Mouse (Mus musculus) frontal cortex, adult (tissue): Measurements from ENCODE around the gene Washc4.
A peak's percentile ranks its signal among the peaks of the same experiment; 100 is the strongest.
"Not testable (repeated sequence)": the region's sequence is repeated elsewhere in the genome, so short reads cannot be mapped to it uniquely, and the experiment has no call there.

Experiments
- ATAC-seq: cut with Nextera tagmentation; 2 replicates; pipeline ENCODE4 v1.9.2; 2017; ENCODE audit warnings: mild to moderate bottlenecking, moderate library complexity, mixed read lengths; ENCODE audit not compliant: low TSS enrichment

Washc4 gene

DNA sequence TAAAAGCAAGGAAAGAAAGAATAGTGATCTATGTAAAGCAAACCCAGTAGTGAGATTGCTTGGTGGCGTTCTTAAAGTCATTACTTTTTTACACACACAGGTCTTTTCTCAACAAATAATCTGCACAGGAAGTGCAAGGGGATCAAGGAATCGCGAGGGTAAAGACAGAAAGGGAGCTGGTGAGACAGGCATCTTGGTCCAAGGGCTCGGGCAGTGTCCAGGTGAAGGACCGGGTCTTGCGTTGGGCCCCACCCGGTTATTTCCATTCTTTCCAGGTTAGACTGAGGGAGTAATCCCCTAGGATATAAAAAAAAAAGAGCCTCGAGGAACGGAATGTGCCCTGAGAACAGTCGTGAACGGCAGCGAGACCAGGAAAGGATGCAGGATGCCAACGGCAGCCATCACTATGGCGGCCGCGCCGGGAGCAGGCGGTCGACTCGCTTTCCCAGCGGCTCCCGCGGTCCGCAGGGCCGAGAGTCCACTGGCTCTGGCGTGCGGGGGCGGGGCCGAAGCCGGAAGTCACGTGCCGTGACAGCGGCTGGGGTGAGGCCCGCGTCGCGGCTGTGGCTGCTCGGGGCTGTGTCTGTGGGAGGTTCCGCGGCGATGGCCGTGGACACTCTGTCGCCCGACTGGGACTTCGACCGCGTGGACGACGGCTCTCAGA is at the start of gene Washc4:
TSS of gene Washc4 (plus strand) at position 314 of the 664 bp plus-strand sequence.
- ATAC-seq: peak; percentile 95

DNA sequence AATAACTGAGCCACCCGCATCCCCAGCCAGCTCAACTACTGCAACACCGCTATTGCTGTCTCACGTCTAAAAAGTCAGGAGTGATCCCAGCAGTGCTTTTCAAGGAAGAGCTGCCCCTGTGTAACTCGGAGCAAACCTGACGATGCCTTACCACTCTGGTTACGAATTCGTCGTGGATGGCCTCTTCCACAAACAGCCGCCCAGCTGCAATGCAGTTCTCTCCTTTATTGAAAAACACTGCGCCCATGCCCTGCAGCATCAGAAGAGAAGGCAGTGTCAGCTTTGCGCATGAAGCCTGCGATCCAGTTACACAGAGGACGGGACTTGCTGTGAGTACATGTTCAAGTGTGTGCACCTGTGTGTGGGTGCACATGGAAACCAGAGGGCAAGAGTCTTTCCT is 46.2 kb upstream of the Washc4 start:
- no peak for ATAC-seq

DNA sequence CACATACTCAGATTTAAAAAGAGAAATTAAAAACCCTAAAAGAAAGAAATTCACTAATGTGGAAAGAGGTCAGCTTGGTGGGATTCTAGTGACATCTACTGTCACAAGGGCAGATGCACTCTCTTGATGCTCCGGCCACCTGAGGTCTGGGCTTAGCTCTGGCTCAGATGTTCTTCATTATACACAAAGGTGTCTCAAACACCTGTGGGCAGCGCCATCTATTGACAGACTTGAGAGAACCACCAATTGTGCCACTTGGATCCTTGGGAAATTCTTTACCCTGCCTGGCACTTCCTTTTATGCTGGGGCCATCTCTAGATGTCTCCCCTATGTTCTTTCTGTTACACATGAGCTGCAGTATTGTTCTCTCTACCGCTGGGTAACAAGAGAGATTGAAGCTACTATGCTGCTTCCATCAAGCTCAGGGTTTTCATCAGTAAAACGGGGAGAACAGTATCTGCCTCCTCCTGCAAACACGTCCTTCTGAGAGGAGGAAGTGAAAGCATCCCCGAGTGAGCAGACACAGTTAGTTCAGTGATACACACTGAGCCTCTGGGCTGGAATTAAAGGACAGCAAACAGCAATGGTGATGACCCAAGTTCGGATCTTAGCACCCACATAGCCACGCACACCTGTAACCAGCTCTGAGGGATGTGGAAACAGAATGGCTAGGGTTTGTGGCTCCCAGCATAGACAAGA is 34.4 kb upstream of the Washc4 start:
- ATAC-seq: peak; percentile 34; the same call in 1 of the 2 replicates

DNA sequence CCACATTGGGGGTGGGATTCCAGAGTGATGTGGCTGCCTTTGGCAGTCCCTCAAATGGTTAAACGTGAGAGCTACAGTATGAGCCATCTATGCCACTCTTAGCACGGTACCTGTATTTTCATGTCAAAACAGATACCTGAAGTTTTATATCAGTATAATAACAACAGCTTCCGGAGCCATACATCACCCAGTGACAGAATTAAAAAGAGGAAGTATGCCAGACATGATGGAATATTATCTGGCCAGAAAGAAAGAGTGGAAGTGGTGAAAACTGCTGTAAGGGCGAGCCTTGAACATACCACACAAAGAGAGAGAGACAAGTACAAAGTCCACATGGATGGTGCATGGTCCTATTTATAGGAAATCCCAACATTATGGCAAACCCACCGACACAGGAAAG is 32.2 kb upstream of the Washc4 start:
- ATAC-seq: no peak

DNA sequence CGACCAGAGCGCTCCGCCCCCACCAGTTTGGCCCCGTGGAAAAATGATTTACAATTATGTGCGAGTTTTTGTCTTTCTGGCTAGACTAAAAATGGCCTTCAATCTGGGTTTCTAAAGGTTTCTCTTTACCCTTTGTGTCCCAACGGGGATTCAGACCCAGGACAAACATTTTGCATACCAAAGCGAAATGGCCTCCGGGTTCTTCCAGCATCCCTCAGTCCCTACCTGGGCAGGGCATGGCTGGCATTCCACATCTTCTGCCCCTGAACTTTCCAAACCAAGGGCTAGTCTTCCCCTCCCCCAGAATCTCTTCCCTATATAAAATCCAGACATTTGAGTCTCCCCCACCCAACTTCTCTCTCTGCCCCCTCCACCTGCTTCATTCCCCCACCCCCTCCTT is 29.8 kb upstream of the Washc4 start:
- no peak for ATAC-seq

DNA sequence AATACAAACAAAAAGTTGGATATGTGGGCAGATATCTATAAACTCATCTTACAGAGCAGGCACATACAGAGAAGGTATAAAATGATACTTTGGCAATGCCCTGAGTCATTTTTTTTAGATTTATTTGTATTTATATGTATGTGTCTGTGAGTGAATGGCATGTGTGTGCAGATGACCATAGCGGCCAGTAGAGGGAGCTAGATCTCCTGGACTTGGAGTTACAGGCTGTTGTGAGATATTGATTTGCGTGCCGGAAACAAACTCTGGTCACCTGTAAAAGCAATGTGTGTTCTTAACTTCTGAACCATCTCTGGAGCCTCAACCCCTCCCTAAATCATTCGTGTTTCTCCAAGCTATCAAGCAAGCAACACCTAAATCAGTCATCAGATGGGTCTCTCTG is 22.6 kb upstream of the Washc4 start:
- ATAC-seq: no peak

DNA sequence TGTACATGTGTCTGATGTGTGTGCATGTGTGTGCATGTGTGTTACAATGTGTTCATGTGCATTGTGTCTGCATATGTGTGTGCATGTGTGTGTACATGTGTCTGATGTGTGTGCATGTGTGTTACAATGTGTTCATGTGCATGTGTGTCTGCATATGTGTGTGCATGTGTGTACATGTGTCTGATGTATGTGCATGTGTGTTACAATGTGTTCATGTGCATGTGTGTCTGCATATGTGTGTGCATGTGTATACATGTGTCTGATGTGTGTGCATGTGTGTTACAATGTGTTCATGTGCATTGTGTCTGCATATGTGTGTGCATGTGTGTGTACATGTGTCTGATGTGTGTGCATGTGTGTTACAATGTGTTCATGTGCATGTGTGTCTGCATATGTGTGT is 19.3 kb upstream of the Washc4 start:
- not testable (repeated sequence) for ATAC-seq

DNA sequence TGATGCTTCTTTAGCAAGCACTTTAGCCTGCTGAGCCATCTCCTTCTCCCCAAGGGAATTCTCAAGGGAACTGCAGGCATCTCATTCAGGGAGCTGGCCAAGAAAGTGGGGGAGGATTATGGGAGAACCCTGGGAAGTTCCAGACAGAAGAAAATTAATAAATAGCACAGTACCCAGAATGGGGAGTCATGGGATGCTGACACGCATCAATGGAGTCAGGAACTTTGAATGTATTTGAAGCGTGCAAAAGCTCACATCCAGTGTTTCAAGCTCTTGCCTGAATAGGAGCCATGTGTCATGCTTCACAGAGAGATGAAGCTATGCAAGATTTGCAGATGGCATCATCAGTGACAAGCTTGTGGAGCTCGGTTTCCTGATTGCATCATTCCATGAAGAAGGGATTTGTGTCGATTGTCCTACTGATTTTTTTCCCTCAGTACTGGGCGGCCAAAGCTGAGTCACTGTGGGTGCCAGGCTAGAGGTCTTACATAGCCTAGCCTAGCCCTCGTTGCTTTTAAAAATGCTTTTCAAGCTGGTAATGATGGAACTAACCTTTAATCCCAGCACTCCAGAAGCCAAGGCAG is 13.1 kb upstream of the Washc4 start:
- no peak for ATAC-seq

DNA sequence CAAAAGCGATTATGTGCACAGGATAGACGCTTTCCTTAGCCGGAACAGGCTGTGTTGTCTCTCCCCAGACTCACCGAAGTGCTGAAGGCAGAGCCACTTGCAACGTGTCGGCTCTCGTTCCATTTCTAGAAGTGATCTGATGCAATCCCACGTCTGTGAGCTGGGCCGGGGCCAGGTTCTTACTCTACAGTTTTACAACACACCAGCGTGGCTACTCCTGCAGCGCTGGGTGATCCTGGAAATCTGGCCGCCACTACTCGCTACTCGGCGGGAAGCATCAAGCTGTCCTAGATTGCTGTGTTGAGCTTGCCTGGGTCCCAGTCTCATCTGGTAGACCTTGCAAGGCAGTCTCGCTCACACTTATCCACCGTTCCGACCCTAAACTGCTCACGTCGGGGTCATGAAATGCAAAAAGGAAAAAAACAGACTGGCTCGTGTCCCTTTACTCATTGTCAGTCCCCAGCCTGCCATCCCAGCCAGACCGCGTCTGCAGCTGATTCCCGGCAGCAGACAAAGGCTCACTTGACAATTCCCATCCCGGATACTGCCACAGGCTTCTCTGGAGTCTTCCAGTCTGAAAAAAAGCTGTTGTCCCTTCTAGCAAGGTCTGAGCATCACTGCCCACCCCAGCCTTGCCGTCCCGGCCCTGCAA is 10.2 kb upstream of the Washc4 start:
- peak; percentile 91 for ATAC-seq

DNA sequence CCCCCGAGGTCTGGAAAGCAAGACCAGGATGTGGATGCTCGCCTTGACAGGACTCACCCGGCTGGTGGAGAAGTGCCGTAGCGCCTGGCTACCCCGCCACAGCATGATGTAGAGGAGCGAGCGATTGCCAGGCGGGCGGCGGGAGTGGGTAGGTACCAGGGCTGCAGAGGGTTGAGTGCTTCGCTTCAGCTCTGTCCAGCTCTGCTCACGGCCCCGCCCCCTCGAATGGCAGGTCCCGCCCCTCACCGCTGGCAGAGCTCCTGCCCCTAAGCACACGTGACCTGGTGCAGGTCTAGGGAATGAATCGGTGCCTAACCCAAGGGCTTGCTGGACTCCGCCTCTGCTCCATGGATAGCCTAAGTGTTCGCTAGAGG is 9.7 kb upstream of the Washc4 start, which contains the start of gene Aldh1l2:
TSS of gene Aldh1l2 (minus strand) at position 231 of the 374 bp plus-strand sequence.
- peak; percentile 60 for ATAC-seq

DNA sequence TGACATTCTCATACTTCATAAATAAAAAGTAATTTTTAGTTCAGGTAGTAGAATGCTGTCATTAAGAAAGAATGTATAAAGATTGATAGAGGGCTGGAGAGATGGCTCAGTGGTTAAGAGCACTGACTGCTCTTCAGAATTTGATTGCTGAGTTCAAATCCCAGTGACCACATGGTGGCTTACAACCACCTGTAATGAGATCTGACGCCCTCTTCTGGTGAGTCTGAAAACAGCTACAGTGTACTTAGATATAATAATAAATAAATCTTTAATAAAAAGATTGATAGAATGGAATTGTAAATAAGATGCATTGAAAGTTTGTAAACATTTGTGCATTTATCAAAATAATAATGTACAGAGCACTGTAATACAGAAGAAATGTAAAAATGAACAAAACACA is 7.1 kb upstream of the Washc4 start:
- ATAC-seq: no peak

DNA sequence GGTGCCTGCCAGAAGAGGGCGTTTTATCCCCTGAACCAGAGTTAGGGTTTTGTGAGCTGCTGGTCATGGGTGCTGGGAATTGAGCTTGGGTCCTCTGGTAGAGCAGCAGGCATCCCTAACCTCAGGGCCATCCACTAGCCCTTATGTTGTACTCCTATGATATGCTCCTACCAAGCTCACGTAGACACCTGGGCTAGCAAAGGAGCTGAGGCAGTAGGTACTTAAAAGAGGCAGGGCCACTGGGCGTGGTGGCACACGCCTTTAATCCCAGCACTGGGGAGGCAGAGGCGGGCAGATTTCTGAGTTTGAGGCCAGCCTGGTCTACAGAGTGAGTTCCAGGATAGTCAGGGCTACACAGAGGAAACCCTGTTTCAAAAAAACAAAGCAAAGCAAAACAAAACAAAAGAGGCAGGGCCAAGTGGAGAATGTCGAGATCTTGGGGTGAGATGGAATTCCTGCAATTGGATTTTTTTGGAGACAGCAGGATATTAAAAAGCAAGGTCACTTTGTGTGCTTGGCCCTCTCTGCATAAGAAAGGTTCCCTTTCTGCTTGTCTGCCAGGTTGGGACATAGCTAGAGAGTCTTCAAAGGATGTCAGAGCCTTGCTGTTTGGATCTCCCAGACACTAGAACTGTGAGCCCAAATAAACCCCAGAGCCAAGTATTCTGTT is 4.1 kb upstream of the Washc4 start:
- ATAC-seq: no peak

DNA sequence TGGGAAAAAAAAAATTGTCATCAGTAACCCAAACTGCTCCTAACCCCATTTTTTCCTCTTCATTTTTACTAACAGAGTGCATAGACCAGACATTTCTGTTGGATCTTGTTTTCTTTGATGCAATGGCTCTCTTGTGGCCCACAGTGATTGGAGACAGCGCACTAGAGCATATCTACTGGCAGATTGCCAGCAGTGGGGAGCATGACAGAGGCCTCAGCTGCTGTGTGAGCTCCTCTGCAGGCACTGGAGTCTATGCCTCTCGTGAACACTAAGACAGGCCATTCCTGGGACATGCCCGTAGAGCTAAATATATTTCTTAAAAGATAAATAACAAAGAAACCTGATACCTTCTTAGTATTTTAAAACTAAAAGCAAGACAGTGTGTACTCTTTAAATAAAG is 3.5 kb upstream of the Washc4 start:
- ATAC-seq: no peak

DNA sequence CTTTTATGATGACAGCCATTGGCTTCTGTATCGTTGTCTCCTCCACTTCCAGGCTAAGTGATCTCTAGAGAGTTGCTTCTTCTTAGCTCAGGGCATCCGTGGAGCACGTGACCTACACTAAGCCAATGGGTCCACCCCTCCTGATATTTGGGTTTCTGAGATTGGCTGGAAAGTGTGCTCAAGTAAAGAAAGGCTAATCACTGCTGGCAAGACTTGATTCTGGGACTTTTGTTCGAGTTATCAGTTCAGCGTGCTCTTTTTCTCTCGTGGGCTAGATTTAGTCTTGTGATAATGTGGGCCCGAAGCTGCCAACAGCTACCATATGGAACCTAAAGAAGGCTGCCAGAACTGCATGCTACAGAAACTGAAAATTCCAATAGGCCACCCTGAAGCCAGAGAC is 1.3 kb upstream of the Washc4 start:
- ATAC-seq: peak; percentile 35; the same call in 1 of the 2 replicates

DNA sequence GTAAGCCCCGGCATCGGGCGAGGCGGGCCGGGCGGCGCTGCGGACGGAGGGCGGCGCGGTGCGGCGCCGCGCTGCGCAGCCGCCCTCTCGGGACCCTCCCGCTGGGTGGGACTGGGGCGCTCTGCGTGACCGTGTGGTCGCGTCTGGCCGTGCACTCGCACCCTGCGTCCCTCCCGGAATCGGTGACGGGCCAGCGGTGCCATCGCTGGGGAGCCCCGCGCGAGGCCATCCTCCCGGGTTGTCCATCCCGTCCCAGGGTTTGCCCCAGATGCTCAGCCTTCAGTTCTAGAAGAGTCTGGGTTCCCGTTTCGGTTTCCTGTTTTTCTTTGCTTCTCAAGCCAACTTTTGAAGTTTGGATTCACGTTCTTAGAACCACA is 539 bp downstream of the Washc4 start:
- peak; percentile 82 for ATAC-seq

DNA sequence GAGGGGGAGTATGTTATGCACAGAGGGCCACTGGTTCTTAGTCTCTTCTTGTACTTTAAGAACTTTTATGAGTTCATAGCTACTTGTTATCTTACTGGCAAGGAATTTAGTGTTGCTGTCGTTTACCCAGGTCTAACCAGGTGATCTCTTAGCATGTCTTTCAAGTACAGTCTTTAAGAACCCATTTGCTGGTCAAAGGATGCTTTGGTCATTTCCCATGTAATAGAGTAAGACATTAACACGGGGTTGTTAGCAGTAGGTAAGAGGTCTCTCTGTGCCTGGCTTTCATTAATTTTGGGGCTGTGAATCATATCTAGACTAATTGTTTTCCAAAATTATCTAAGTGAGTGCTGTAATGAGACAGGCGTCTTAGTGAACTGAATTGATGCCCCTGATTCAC is 1.8 kb downstream of the Washc4 start:
- no peak for ATAC-seq

DNA sequence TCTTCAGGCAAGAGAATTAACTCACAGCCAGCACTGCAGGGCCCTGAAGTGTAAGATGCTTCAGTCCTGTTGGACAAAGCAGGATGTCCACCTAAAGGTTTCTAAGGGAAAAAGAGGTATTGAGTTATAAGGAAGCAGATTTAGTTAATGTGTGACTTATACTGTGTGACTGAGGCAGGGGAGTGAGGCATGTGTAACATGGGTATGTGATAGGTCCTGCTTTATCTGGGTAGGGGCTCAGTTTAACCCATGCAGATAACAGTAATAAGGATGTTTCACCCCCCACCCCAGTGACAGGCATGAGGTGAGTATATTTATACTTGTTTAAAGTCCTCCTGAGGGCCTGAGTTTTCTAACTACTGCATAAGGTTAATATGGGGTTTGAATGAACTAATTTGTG is 19.5 kb downstream of the Washc4 start:
- no peak for ATAC-seq

DNA sequence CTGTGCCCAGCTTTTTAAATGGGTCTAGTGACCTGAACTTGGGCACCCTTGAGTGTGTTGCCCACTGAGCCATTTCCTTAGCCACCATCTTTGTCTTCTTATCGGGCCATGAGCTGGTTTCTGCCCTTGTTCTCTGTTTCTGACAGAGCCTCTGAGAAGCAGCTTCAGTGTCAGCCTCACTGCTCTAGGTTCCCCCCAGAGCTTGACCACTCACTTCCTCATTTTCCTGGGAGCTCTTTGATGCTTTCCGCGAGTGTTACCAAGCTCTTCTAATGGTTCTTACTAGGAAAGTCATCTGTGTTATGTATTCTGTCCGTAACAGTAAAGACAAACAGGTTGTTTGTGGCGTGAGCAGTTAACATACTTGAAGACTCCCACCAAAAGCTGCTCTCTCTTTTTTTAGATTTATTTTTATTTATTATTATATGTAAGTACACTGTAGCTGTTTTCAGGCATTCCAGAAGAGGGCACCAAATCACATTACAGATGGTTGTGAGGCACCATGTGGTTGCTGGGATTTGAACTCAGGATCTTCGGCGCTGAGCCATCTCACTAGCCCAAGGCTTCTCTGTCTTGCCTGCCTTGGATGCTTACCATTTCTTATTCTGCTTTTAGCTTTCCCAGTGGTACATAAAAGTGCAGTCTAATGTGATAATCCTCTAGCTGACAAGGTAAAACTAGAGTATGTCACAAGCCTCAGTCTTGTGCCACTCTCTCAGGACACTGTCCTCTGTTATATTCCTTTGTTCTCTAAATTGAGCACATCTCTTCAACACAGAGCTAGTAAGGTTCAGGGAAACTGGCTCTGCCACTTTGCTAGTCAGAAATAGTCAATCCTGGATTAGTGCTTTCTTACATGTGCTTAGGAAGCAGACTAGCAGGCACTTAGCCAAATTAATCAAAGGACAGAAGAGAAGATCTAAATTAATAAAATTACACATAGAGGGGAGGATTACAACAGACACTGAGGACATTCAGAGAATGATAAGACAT is 22.2 kb downstream of the Washc4 start:
- no peak for ATAC-seq

DNA sequence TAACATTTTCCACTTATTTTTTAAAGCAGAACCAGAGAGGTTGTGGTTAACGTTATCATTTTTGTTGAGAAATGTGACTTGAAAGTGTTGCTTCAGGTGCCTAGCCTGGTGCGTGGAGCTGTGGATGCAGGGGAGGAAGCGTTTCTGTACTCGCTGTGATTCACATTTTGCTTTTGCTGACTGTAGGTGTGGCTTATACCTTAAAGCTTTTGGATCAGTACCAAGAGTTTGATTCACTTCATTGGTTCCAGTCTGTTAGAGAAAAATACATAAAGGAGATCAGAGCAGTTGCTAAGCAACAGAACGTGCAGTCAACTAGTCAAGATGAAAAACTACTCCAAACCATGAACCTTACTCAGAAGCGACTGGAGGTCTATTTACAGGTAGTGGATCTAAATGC is 47.2 kb downstream of the Washc4 start:
- ATAC-seq: 0 out of 2 replicates have a peak, but pooled peaks have one; percentile 20

DNA sequence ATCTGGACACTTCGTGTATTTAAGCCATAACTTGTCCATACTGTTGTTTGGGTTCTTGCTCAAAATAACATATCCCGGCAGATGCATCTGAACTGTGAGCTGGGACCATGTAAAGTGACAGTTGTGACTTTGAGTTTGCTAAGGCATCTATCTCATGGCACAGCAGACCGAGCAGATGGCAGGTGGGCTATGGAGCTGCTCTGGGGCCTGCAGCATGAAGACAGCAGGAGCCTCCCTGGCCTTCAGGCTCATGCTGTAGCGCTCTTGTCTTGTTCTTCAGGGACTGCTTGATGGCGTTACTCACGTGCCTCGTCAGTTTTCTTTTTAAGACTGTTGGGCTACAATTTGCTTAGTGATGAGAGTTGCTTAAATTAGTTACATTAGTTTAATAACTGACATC is 49.1 kb downstream of the Washc4 start:
- no peak for ATAC-seq

DNA sequence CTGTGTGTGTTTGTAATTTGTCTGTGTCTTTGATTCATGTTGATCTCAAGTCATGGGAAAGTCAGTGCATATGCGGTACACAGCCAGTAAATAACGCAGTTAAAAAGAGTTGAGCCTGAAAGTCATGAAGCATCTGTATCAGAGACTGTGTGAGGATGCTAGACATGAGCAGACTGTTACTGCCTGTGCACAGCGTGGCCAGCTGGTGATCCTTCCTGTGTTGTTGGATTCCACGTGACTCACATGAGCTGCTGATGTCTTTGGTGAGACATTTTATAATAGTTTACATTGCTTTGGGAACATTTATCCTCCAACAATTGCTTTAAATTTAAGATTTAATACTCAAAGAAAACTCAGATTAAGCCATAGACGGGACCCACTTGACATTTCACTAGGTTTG is 51.0 kb downstream of the Washc4 start:
- ATAC-seq: 0 out of 2 replicates have a peak, but pooled peaks have one; percentile 52
